Mouse (Mus musculus): ENCODE results near the gene Rbm47. TPM values are rescaled to one million over a fixed set of nuclear protein-coding genes. Genes with fewer than 3 reads are reported as not detected.

The Rbm47 gene
- polyA plus RNA-seq, 1 experiment from 2014 or later = 79.2 TPM

DNA sequence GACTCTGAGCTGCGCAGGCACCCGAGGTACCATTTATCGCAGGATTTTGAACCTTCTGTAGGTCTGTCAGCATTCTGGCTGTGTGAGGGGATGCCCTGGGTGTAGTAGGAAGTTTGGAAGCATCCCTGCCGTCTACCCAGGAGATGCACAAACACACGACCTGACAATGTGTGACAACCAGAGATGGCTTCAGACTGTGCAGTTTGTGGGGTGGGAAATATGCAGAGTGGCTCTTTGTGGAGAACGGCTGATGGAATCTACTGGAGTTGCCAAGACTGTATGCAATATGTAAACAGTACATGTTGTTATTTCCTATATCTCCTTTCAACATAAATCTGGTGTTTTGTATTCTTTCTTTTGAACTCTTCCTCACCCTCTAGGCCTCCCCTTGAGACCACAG, 135.9 kb downstream of the Rbm47 start:
- no peak for ATAC-seq (replicated peaks; ENCODE audit: low FRiP score, low TSS enrichment, low read depth)
- no peak for DNase-seq (ENCODE audit: low spot score)
- Histone ChIP-seq H3K27me3 (replicated peaks; ENCODE audit: control insufficient read depth, insufficient read depth, low read length) (no peaks in the 10 kb centered on the region), H3K36me3 (ENCODE audit: control insufficient read depth, insufficient read depth, low read length) (no peaks in the 10 kb centered on the region), H3K27ac (ENCODE audit: low read depth) (no peak overlapping the region), H3K4me3 (ENCODE audit: low read depth, low read length) (no peak overlapping the region), H3K9ac (ENCODE audit: low read length) (no peak overlapping the region), H3K9me3 (ENCODE audit: control insufficient read depth, low read length) (no peaks in the 10 kb centered on the region), H3K4me2 (ENCODE audit: low read length) (no peak overlapping the region), H3K4me1 (replicated peaks; ENCODE audit: control insufficient read depth, insufficient read depth, low read length) (peaks cover 18% of the 10 kb centered on the region; the same call in 1 of the 2 replicates)
- 73% methylated on average over 6 of the region's 6 CpGs for WGBS

DNA sequence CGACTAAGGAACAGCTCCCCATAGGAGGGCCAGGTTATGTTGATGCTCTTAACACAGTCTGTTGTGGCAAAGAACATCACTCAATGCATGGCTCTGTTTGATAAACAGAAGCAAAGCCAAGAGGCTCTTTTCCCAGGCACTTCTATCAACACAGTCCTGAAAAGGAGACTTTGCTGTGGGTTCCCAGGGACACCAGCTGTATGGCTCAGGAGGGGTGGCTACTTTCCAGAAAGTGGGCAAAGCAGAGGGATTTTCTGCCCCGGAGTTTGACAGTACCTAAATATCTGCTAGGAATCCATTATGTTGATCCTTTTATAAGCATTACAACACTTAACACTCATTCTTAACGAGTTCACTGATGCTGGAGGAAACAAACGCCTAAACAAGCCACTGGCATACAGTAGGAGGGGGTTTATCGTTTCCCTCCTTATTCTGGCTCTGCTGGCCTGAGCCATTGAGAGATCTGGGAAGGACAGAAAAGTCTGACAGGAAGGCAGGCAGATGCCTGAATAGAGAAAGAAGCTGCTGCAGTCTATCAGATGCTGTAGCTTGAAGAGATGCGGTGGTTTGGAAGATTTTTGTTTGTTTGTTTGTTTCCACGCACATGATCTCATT, 136.4 kb downstream of the Rbm47 start:
- no peak overlapping the region for H3K9ac ChIP-seq (ENCODE audit: low read length)
- no peak overlapping the region for H3K4me3 ChIP-seq (ENCODE audit: low read depth, low read length)
- H3K4me2 ChIP-seq (ENCODE audit: low read length) = no peak overlapping the region
- H3K27ac ChIP-seq (ENCODE audit: low read depth) = no peak overlapping the region
- DNase-seq (ENCODE audit: low spot score) (no peak), ATAC-seq (replicated peaks; ENCODE audit: low FRiP score, low TSS enrichment, low read depth) (no peak)
- no peaks in the 10 kb centered on the region for H3K9me3 ChIP-seq (ENCODE audit: control insufficient read depth, low read length)
- peaks cover 18% of the 10 kb centered on the region; the same call in 1 of the 2 replicates for H3K4me1 ChIP-seq (replicated peaks; ENCODE audit: control insufficient read depth, insufficient read depth, low read length)
- WGBS = 39% methylated on average over 7 of the region's 7 CpGs
- no peaks in the 10 kb centered on the region for H3K27me3 ChIP-seq (replicated peaks; ENCODE audit: control insufficient read depth, insufficient read depth, low read length)
- H3K36me3 ChIP-seq (ENCODE audit: control insufficient read depth, insufficient read depth, low read length) = no peaks in the 10 kb centered on the region

DNA sequence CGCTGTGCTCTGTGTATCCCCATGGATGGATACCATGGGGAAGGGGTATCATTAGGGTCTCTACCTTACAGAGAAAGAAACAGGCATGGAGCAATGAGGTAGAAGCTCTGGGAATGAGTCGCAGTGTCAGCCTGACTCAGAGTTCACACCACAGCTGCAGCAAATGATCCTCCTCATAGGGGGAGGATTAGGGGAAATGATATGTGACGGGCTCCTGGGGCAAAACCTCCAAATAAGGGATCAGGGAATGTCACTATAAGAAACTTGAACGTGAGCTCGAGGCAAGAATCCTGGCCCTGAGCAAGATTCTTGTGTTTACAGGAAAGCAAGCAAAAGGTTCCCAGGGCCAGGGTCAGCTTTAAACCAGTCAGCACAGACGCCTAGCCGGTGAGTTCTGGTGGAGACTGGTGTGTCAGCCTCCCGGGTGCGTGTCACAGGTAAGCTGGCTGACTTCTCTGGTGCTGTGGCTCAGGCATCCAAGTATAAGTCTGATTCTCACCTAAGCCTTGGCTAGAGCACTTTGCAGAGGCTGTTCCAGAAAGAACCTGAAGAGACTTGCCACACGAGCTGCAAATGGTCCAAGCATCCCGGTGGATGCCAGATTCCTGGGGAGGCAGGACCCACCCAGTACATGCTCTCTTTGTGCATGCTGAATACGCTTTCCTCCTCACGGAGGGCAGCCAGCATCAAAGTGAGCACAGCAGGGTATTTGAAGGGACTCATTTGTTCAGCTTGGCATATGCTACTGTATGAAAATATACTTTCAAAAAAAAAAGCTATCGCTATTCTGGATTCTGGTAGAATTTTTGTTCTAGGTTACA, 138.3 kb downstream of the Rbm47 start:
- H3K4me2 ChIP-seq (ENCODE audit: low read length) = no peak overlapping the region
- WGBS = 61% methylated on average over 14 of the region's 14 CpGs
- H3K27ac ChIP-seq (ENCODE audit: low read depth) = no peak overlapping the region
- no peaks in the 10 kb centered on the region for H3K36me3 ChIP-seq (ENCODE audit: control insufficient read depth, insufficient read depth, low read length)
- H3K9ac ChIP-seq (ENCODE audit: low read length) = no peak overlapping the region
- peaks cover 18% of the 10 kb centered on the region; the same call in 1 of the 2 replicates for H3K4me1 ChIP-seq (replicated peaks; ENCODE audit: control insufficient read depth, insufficient read depth, low read length)
- no peak overlapping the region for H3K4me3 ChIP-seq (ENCODE audit: low read depth, low read length)
- no peaks in the 10 kb centered on the region for H3K27me3 ChIP-seq (replicated peaks; ENCODE audit: control insufficient read depth, insufficient read depth, low read length)
- ATAC-seq (replicated peaks; ENCODE audit: low FRiP score, low TSS enrichment, low read depth) (no peak), DNase-seq (ENCODE audit: low spot score) (no peak)
- H3K9me3 ChIP-seq (ENCODE audit: control insufficient read depth, low read length) = no peaks in the 10 kb centered on the region

DNA sequence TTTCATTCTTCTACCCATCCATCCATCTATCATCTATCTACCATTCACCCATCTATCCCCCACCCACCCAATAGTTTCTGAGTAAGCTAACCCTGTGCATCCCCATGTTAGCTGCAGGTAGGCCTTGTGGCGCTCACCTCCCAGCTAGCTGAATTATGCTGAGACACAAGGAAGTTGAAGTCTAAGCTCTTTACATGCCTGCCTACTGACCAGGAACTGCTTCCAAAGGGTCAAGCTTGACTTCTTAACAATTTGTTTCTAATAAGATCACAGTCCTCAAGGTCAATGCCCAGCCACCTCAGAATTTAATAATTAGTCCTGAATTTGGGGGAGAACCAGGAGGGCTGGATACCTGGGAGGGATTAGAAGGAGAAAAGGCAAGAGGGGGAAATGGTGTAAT, 140.1 kb downstream of the Rbm47 start:
- Histone ChIP-seq H3K4me1 (replicated peaks; ENCODE audit: control insufficient read depth, insufficient read depth, low read length) (peaks cover 18% of the 10 kb centered on the region; the same call in 1 of the 2 replicates), H3K27ac (ENCODE audit: low read depth) (no peak overlapping the region), H3K36me3 (ENCODE audit: control insufficient read depth, insufficient read depth, low read length) (no peaks in the 10 kb centered on the region), H3K4me2 (ENCODE audit: low read length) (no peak overlapping the region), H3K27me3 (replicated peaks; ENCODE audit: control insufficient read depth, insufficient read depth, low read length) (no peaks in the 10 kb centered on the region), H3K9me3 (ENCODE audit: control insufficient read depth, low read length) (no peaks in the 10 kb centered on the region), H3K4me3 (ENCODE audit: low read depth, low read length) (no peak overlapping the region), H3K9ac (ENCODE audit: low read length) (no peak overlapping the region)
- WGBS = 100% methylated on average over 1 of the region's 1 CpGs
- ATAC-seq (replicated peaks; ENCODE audit: low FRiP score, low TSS enrichment, low read depth) = no peak
- DNase-seq (ENCODE audit: low spot score) = no peak

DNA sequence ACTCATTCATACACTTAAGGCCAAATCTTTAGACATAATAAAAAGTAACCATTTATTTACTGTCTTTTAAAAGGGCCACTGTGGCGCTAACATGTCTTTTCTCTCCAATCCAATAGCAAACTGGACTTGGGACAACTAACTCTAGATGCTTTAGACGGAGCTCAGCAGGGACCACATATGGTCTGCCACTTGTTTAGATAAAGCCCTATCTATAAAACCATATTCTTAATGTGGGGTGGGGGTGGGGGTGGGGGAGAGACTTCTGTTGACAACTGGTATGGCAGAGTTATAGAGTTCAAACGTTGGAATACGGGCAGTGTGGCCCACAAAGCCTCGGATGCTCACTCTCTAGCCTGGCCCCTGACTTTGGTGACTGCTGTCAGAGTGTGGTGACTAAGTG, 141.2 kb downstream of the Rbm47 start:
- 77% methylated on average over 5 of the region's 5 CpGs for WGBS
- H3K27me3 ChIP-seq (replicated peaks; ENCODE audit: control insufficient read depth, insufficient read depth, low read length) = no peaks in the 10 kb centered on the region

DNA sequence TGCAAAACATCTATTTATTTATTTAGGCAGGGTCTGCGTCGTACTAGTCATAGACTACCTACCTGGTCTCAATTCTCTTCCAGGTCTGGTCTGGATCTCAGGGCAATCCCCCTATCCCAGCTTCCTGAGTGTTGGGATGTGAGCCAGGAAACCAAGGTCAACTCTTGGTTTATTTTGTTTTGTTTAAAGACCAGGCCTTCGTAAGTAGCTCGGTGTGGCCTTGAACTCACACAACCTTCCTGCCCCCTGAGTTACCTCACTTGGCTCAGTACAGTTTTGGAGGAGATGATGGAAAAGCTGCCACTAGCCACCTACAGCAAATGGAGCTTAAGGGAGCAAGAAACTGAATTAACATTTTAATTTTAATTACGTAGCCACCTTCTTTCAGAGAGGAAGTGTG, 144.7 kb downstream of the Rbm47 start:
- Histone ChIP-seq H3K36me3 (ENCODE audit: control insufficient read depth, insufficient read depth, low read length) (peaks cover 3% of the 10 kb centered on the region; the same call in 1 of the 2 replicates), H3K4me1 (replicated peaks; ENCODE audit: control insufficient read depth, insufficient read depth, low read length) (no peaks in the 10 kb centered on the region), H3K9me3 (ENCODE audit: control insufficient read depth, low read length) (0 out of 2 replicates have a peak, but pooled peaks cover 7% of the 10 kb centered on the region), H3K4me3 (ENCODE audit: low read depth, low read length) (no peak overlapping the region), H3K27me3 (replicated peaks; ENCODE audit: control insufficient read depth, insufficient read depth, low read length) (no peaks in the 10 kb centered on the region), H3K27ac (ENCODE audit: low read depth) (no peak overlapping the region), H3K4me2 (ENCODE audit: low read length) (no peak overlapping the region), H3K9ac (ENCODE audit: low read length) (no peak overlapping the region)
- DNase-seq (ENCODE audit: low spot score) = no peak
- ATAC-seq (replicated peaks; ENCODE audit: low FRiP score, low TSS enrichment, low read depth) = no peak
- 79% methylated on average over 5 of the region's 5 CpGs for WGBS

More for the DNA sequence above, 141.2 kb downstream of the Rbm47 start:
- Histone ChIP-seq H3K9me3 (ENCODE audit: control insufficient read depth, low read length) (0 out of 2 replicates have a peak, but pooled peaks cover 4% of the 10 kb centered on the region), H3K4me1 (replicated peaks; ENCODE audit: control insufficient read depth, insufficient read depth, low read length) (peaks cover 12% of the 10 kb centered on the region; the same call in 1 of the 2 replicates), H3K4me3 (ENCODE audit: low read depth, low read length) (no peak overlapping the region), H3K4me2 (ENCODE audit: low read length) (no peak overlapping the region), H3K27ac (ENCODE audit: low read depth) (no peak overlapping the region), H3K9ac (ENCODE audit: low read length) (no peak overlapping the region), H3K36me3 (ENCODE audit: control insufficient read depth, insufficient read depth, low read length) (no peaks in the 10 kb centered on the region; the same call in 1 of the 2 replicates)
- ATAC-seq (replicated peaks; ENCODE audit: low FRiP score, low TSS enrichment, low read depth) = no peak
- DNase-seq (ENCODE audit: low spot score) = no peak

DNA sequence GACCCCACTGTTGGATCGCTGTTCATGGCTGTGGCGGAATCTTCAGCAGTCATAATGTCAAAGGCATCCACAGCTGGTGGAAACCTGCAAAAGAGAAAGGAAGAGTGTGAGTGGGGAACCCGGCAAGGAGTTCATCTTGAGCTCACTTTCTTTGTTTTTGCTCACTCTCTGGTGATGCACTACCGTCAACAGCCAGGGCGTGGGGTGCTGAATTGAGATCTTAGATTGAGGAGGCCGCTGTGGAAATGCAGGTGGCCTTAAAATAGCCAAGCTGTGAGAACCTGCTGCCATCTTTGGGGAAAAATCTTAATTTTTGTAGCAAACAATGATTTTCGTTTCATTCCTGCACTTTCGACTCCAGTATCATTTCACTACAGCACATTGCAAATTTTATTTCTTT, 145.7 kb downstream of the Rbm47 start:
- H3K36me3 ChIP-seq (ENCODE audit: control insufficient read depth, insufficient read depth, low read length) = peaks cover 7% of the 10 kb centered on the region; the same call in 1 of the 2 replicates
- 0 out of 2 replicates have a peak, but pooled peaks cover 7% of the 10 kb centered on the region for H3K9me3 ChIP-seq (ENCODE audit: control insufficient read depth, low read length)
- no peak overlapping the region for H3K27ac ChIP-seq (ENCODE audit: low read depth)
- H3K27me3 ChIP-seq (replicated peaks; ENCODE audit: control insufficient read depth, insufficient read depth, low read length) = no peaks in the 10 kb centered on the region
- H3K9ac ChIP-seq (ENCODE audit: low read length) = no peak overlapping the region
- no peak overlapping the region for H3K4me3 ChIP-seq (ENCODE audit: low read depth, low read length)
- 95% methylated on average over 8 of the region's 8 CpGs for WGBS
- H3K4me1 ChIP-seq (replicated peaks; ENCODE audit: control insufficient read depth, insufficient read depth, low read length) = no peaks in the 10 kb centered on the region
- no peak overlapping the region for H3K4me2 ChIP-seq (ENCODE audit: low read length)
- ATAC-seq (replicated peaks; ENCODE audit: low FRiP score, low TSS enrichment, low read depth) = no peak
- DNase-seq (ENCODE audit: low spot score) = no peak

DNA sequence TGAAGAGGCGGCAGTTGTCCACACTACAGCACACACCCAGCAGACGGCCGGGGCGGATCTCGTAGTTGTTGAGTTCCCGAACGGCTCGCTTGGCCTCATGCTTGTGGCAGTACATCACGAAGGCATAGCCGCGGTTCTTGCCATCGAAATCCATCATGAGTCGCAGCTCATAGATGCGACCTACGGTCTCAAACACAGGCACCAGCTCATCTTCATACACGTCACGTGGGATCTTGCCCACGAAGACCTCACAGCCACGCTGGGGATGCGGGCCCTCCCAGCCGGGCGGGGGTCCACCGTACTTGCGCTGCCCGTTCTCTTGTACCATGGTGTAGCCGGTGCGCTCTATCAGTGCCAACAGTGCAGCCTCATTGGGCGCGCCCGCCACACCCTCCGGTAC, 146.1 kb downstream of the Rbm47 start:
- no peaks in the 10 kb centered on the region for H3K27me3 ChIP-seq (replicated peaks; ENCODE audit: control insufficient read depth, insufficient read depth, low read length)
- H3K9me3 ChIP-seq (ENCODE audit: control insufficient read depth, low read length) = 0 out of 2 replicates have a peak, but pooled peaks cover 7% of the 10 kb centered on the region
- ATAC-seq (replicated peaks; ENCODE audit: low FRiP score, low TSS enrichment, low read depth) (no peak), DNase-seq (ENCODE audit: low spot score) (no peak)
- no peak overlapping the region for H3K9ac ChIP-seq (ENCODE audit: low read length)
- peaks cover 7% of the 10 kb centered on the region; the same call in 1 of the 2 replicates for H3K36me3 ChIP-seq (ENCODE audit: control insufficient read depth, insufficient read depth, low read length)
- H3K4me2 ChIP-seq (ENCODE audit: low read length) = no peak overlapping the region
- H3K4me1 ChIP-seq (replicated peaks; ENCODE audit: control insufficient read depth, insufficient read depth, low read length) = no peaks in the 10 kb centered on the region
- 96% methylated on average over 31 of the region's 31 CpGs for WGBS
- no peak overlapping the region for H3K4me3 ChIP-seq (ENCODE audit: low read depth, low read length)
- no peak overlapping the region for H3K27ac ChIP-seq (ENCODE audit: low read depth)

All from intestine, embryonic 14.5 days (tissue).